Mouse (Mus musculus) CD4-positive, CD25-positive, alpha-beta regulatory T cell, adult 2 months (primary cell): ENCODE results near the gene Tppp3.

Experiments
- DNase-seq: peaks from one replicate; pipeline ENCODE4 v3.0.0-alpha.2; 2012; ENCODE audit warnings: low read depth, low spot score

Tppp3 gene

DNA sequence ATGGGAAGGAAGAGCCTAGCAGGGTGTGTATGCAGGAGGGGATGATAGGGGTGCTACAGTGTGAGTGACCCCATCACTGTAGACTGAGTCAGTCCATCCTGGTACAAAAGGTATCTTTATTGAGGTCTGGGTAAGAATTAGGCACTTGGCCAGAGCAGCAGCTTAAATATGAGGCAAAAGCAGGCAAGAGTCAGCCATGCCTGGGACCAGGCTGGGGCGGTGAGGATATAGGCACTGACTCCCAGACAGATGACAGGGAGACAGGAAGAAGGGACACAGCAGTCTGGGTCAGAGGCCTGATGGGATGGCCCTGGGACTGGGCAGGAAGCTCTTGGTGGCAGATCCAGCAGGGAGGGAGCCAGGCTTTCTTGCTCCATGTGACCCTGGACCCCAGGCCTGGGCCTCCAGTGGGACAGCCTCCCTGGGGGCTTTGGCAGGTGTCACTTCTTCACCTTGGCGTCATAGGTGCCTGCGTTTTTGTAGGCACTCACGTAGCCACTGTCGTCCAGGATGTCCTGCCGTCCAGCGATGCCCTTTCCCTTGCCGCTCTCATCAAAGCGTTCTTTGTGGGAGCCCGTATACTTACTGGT, 3.8 kb downstream of the Tppp3 start:
- DNase-seq = no peak

DNA sequence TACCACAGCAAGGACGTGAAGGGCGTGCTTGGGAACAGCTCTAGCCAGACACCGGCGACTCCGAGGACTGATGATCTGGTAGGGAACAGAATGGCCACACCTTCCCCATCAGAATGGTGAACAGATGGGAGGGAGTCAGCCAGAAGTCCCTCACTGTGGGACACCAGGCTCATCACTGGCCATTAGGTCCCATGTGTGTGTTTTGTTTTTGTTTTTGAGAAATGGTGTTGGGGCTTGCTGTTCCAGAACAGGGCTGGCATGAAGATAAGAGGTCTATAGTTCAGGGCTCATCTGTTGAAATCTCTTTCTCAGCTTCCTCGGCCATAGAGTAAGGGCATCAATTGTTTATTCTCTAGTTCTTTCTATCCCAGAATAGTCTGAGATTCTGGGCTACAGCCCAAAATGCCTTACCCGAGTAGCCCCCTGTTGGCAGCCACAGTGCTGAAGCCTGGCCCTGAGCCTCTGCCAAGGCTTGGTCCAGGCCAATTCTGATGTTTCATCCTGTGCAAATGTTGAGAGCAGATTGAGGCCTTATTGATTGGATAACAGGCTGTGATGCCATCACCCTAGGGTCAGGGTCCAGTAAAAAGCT, 4.5 kb downstream of the Tppp3 start:
- no peak for DNase-seq

DNA sequence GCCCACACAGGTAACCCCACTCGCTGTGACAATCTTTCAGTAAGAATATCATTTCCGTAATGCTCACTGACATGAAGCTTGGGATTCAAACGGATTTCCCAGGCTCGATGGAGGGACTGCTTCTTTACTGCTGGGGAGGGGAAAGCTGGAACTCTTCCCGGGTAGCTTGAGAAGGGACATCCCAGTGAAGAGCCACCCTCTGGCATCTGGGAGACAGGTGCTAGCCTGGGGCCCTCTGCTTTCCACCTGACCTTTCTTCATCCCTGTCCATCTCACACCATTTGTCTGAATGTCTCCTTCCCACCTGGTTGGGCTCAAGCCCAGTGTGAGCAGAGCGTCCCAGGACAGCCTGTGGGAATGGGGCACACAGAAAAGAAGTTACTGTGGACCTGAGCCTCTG, 5.1 kb downstream of the Tppp3 start:
- no peak for DNase-seq

DNA sequence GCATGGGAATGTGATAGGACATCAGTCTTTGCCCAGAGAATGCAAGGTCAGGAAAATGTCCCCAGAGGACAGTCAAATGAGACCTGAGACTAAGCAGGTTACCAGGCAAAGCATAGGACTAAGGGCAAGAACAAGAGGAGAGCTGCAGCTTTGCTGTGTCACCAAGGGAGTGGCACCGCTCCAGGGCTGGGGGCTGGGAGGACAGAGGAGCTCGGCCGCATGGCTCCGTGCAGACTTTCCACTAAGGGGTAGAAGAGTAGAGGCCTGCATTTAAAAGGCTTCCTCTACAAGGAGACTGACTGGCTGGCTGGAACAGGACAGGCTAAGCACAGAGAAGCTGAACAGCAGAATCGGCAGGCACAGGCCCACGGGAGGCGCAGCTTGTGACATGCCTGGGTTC, 6.7 kb downstream of the Tppp3 start:
- DNase-seq = no peak

DNA sequence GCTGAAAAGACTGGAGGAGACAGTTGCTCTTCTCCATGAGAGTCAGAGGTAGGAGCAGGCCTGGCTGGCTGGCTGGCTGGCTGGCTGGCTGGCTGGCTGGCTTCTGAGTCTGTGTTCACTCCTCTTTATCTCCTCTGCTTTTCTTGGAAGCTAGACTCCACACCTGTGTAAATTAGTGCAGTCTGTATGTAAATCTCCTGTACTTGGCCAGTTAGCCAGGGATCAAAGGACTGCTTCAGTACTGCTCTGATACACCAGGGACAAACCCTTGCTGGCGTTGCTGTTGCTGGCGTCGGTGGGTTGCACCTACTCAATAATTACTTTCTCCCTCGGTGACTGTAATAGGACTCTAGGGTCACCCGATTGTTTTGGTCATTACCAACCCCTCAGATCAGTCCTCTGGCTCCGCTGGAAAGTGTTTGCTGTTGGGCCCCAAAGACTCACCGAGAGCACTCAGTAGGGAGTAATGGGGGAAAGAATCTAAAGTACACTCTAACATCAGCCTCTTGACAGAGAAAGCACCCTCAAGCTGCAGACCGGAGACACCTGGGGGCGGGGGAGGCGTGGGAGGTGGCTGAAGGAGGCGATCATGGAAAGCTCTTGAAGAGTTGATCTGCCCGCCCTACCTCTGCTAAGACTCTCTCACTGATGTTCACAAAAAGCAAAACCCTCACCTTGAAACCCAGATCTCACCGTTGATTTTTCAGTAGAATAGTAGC, 10.1 kb downstream of the Tppp3 start:
- DNase-seq = no peak

DNA sequence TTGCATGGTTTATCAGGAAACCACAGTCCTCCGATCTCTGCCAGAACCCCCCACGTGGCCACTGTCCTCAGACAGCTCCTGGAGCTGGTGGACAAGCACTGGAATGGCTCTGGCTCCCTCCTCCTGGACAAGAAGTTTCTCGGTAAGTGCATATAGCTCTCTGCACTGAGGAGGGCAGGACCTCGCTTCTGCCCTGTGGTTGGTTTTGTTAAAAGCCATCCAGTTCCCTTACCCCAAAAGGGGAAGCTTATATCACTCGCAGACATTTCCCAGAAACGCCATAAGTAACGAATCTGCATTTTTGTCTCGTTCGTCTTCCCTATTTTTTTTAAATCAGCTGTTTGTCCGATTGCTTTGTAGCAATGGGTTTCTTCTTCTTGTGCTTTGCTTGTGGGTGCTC, 16.1 kb downstream of the Tppp3 start:
- no peak for DNase-seq

DNA sequence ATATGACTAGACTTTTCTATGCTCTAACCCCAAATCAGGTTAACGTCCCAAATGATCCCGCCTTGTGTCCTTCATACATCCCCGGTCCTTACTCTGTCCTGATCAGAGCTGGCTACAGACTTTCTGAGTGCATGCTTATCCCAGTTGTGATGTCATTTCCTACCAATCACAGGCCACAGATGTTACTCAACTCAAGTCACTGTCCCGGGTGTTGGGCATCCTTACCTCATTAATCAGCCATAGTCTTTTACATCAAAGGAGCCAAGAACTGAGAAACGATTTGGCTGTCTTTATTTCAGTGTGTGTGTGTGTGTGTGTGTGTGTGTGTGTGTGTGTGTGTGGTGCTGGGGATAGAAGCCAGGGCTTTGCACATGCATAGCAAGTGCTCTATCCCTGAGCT, 17.2 kb downstream of the Tppp3 start:
- no peak for DNase-seq

DNA sequence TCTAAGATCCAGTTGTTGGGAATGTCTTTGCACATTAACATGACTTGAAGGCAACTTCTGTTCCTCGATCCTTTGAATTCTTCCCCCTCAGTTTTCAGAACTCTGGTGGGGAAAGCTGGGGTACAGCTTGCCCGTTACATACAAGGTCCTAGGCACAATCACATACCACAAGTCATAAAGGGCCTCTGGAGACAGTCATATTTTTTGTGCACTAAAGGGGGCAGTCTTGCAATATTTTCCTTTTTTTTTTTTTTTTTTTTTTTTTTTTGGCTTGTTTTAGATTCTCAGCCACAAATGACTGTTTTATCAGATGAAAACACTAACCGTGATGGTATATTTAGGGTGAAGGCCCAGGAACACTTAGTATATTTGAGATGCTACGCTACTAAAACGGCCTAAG, 18.0 kb downstream of the Tppp3 start:
- no peak for DNase-seq

DNA sequence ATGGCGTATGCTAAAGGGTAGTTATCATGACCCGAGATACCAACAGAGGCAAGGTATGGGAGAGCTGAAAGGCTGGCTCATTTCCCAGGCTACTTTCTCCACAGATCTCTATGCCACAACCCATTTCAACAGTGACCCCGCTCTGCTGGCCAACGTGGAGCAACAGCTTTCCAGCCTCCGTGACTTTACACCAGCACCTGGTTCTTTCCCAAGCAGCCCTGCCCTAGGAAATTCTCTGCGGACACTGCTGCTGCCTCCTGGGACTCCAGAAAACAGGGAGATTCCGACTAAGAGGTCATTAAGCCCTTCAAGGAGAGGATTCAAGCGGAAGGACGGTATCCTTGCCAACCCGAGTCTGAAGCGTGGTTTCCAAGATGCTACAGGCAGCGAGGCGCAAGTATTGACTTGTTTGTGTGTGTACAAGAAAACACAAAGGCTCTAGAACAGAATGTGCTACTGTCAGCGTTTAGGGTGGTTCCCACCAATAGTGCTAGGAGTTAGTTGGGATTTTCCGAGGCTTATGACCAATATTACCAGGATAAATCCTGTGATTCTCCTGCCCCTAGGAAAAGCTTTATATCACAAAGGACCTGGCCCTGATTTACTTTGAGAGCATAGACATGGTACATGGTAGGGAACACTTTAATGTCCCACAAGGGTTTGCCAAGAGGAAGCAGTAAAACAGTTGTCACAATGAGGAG, 19.3 kb downstream of the Tppp3 start:
- DNase-seq = no peak

DNA sequence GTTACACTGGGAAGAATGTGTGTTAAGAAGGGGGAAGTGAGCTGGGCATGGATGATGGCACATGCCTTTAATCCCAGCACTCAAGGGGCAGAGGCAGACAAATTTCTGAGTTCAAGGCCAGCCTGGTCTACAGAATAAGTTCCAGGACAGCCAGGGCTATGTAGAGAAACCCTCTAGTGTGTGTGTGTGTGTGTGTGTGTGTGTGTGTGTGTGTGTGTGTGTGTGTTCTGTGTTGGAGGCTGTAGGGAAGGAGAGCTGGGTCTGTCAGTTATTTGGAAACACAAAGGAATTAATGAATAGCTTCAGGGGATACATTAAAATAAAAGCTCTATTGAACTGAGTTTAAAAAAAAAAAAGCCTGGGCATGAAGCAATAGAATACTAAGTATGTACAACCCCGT, 20.3 kb downstream of the Tppp3 start:
- DNase-seq = no peak

DNA sequence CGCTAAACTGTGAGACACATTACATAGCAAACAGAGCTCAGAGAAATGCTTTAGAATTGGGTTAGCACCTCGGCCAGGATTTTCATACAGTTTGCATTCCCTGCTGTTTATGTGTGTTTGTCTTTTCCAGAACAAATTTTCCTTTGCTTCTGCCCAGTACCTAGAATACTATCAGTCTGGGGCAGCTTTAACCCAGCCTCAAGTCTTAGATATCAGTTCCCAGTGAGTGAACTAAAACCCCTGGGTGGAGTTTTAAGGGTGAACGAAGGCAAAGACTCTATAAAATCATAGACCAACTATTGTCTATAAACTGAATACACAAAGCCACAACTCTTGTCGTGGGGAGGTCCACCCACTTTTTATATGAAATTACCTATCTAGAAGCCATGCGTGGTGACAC, 22.7 kb downstream of the Tppp3 start:
- no peak for DNase-seq

DNA sequence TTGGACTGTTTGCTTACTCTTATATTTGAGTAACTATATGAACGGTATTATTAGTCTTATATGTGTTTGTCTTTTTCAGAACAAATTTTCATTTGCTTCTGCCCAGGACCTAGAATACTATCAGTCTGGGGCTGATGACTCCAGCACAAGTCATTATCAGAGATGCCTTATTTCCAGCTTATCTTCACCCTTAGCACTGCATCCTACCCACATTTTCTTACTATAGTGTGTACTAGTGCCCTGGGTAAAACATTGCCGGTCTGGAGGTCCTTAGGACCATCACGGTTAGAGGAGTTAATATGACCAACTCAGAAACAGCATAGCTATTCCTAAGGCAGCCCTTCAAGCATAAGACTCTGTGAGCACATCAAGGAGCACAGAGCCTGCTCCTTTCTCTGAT, 23.1 kb downstream of the Tppp3 start:
- no peak for DNase-seq

DNA sequence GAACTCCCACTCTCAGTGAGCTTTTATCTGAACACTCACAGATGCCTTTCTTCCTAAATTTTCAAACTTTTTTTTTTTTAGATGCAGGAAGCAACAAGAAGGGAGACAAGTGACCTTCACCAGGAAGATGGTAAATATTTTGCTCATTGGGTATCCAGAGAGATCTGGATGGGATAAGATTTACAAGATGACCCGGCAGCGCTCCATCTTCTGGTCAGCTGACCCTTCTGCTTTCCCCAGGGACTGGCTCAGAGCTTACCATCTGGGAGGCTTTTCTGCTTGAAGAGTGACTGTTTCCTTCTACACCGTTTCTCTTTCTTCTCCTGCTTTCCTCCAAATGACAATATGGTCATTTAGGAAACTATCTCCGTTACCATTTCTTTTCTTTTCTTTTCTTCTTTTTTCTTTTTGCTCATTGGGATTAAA, 25.2 kb downstream of the Tppp3 start:
- DNase-seq = no peak

DNA sequence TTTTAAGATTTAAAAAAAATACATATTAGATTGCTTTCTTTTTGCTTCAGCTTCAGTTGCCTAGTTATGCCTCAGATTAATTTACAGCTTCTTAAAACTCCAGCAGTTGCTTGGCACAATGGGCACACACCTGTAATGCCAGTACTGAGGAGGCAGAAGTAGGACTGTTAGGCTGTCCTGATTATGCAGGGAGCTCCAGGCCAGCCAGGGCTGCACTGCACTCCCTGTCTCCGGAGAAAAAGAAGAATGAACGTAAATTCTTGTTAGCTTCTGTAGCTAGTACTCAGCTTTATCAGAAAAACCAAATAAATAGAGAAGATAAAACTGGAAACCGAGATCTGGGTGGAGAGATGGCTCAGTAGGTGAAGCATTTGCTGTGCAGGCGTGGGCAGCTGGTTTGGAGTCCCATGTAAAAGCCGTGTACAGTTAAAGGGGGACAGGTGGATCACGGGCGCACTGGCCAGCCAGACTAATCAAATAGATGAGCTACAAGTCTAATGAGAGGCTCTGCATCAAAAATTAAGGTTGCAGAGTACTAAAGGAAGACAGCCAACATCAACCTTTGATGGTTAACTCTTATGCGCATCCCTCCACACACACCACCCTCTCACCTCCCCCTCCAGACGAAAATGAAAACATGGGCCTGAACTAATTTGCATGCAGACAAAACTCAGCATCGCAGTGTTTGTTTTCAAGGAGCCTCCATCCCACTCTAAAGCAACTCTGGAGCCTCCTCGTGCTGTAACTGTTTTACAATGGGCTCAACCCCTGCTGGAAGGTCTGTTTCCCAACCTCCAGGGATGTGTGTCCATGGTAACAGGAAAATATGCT, 25.8 kb downstream of the Tppp3 start:
- no peak for DNase-seq

DNA sequence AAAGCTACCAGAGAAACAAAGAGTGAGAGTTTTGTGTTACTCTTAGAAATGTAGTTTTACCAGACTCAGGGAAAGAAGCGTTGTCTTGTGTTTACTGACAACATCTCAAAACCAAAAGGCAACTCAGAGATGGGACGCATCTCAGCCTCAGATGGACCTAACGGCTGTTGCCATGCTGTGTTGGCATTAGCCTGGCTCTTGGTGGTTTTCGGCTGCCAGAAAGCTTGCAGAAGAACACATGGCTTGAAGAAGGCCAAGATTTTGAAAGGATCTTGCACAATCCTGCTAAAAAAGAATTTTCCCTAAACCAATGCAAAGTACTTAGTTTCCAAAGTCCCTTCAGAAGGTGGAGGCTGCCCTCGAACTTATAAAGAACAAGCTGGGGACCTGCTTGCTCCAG, 28.7 kb downstream of the Tppp3 start:
- DNase-seq = no peak

DNA sequence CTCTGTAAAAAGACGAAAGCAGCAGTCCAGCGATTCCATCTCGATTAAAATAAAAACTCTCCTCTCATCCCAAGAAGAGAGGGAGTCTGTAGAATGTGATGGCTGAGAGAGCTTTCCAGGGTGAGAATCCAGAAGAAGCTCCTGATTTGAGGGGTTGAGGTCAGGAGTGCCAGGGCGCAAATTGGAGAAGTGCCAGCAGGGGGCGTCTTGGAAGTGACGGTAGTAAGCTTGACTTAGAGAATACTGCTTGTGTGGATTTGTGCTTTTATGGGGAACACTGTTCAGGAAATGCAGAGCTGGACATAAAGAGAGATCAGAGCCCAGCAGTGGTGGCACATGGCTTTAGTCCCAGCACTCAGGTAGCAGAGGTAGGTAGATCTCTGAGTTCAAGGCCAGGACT, 29.9 kb downstream of the Tppp3 start:
- peak; percentile 40 for DNase-seq

DNA sequence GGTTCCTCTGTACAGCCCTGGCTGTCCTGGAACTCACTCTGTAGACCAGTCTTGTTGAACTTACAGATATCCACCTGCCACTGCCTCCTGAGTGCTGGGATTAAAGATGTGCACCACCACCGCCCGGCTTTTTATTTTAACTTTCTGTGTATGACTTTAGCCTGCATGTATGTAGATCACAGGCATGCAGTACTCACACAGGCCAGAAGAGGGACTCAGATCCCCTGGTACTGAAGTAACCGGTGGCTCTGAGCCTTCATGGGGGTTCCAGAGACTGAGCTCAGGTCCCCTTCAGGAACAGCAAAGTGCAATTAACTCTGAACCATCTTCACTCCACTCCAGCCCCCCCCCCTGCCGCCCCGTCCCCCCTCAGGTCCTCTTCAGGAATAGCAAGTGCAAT, 32.5 kb downstream of the Tppp3 start:
- peak; percentile 41 for DNase-seq

DNA sequence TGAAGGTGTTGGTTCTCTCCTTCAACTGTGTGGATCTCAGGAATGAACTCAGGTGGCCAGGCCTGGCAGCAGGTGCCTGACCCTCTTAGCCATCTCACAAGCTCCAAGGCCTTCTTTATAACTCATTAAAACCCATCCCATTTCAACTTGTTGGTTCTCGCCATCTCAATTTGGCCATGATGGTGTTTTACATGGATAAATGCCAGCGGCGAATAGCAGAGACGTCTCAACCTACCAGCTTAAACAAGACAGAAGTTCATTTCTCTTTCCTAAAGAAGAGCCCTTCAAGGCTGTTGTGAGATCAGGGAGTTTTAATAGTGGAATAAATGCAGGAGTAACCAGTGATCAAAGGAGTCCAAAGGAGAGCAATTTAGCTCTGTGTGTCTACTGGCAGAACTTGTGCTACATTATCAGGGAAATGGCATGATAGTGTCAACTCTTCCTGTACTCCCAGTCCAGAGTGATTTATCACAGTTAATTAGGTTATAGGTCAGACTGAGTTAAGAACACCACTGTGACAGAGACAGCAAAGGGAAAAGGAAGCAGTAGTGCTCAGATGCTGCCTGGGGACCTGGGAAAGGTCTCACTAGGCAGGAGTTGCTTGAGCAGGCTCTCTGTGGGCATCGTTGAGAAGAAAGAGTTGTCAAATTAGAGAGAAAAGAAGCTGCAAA, 34.1 kb downstream of the Tppp3 start:
- DNase-seq = no peak

DNA sequence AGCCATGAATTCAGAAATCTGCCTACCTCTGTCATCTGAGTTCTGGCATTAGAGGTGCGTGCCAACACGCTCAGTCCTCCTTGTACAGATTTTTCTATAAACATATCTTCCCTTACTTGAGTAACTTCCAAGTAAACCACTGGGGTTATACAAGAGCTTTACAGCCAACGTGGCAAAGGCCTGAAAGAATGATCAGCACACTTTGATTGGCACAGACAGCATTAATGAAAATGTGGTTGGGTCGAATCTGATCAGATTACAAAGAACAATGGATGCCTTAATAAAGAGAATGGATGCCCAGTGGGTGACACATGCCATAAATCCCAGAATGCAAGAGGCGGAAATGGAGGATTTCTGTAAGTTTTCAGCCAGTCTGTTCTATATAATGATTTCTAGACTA, 35.1 kb downstream of the Tppp3 start:
- no peak for DNase-seq

DNA sequence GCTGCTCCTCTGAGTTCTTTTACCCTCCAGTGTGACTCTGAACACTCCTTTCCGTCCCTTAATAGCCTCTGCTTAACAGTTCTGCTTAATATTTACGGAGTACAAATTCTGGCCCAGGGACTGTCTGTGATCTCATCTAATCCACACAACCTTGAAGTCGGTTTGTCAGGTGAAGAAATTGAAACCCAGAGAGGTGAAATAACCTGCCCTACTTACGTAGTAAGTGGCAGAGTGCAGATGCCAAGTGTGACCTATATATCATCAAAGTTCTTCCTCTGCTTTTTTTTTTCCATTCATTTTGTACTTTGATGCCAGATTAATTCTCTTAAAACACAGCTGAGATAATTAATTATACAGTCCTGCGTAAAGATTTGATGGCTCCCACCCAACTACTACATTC, 37.2 kb downstream of the Tppp3 start:
- DNase-seq = no peak

DNA sequence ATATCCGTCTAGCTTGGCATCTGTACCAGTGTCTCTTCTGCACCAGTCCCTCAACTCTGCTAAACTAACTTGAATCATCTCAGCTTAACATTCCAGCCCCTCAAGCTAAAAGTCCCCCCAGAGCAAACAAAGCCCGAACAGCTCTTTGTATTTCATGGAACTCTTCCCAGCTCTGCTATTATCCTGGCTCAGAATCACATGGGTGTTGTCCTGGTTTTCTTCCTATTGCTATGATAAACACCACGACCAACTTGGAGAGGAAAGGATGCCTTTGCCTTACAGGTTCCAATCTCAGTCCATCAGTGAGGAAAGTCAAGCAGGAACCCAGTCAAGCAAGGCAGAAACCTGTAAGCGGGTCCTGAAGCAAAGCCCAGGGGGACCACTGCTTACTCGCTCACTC, 37.8 kb downstream of the Tppp3 start:
- no peak for DNase-seq
